Mouse (Mus musculus) right cerebral cortex, postnatal 36 days (tissue): ENCODE data around the gene C2cd4a.
A peak's percentile ranks its signal among the peaks of the same experiment; 100 is the strongest.

Source experiments
- DNase-seq, 2 experiments: peaks; one replicate each; pipeline ENCODE4 v3.0.0; 2022; ENCODE audit warnings: low spot score in 2 of 2, mixed read lengths in 1 of 2

C2cd4a gene

DNA sequence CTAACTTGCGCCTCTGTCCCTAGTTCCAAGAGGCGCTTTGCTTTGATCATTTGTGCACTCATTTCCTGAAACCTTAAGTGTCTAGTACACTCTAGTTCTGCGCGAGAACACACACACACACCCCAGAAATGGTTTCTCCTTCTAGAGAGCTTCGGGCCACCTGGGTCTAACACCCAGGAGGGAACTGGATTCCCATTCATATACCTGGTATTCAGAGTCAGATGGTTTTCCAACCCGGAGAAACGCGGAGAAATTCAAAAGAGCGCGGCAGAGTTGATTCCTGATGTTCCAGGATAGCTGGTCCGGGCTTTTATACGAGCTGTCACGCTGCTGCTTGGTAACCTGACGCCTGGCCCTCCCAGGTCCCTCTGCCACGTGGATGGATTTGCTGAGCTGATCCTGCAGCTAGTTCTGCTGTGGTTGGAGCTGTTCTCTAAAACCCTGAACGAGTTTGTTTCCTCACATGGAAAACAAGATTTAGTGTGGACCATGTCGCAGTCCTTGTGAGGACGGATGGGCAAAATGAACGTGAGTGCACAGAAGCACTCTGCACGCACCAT is at the start of gene C2cd4a:
Gene C2cd4a, minus strand, starts transcription at position 285 of the 560 bp plus-strand sequence.
- no peak for DNase-seq

DNA sequence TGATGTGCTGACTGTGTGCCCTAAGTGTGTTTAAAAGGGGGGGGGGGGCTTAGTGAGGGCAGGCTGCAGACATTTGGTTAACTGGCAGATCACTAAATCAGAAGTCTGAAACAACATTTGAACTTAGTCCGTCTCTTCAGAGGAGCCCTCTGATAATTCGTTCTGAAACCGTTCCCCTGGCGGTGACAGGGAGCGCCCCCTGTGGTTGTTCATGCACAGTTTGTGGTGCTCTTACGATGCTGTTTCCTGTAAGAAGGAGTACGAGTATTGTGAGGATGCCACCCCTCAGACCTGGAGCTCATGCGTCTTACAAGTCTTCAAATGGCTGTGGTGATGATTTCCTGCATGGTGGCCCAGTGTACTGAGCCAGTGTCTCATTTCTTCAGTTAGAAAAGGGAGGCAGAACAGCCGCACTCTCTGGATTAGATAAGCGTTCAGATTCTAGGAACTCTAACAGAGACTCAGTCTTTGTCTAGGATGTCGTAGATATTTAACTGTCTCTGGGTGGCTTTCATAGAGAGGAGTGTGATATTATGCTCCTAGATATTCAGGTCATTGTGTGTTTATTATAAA is 46.2 kb upstream of the C2cd4a start:
- no peak for DNase-seq

DNA sequence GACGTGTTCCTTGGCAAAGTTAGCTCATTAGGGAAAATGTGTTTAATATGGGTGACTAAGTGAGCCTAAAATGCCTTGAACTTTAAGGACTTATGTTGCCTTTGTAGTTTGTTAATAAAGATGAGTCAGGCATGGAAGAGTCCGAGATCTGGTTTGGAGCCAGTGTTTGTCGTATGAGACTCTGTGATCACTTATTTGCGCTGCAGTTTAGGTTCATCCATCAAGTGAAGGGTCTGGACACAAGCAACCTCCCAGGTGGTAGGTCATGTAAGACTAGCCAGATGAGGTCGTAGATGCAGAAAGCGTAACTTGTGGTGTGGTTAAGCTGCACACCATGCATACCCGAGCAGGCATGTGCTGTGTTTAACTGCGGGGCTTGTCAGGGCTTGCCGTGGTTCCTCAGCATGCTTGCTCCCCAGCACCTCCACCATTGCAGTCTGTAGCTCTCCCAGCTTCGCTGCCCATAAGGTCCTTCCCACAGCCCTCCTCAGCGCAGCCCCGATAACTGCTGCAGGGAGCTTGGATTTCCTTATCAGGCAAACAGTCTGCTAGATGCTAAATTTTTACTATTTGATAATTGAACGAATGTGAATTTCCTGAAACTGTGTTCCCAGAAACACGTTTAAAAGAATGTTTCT is 45.1 kb upstream of the C2cd4a start:
- no peak for DNase-seq

DNA sequence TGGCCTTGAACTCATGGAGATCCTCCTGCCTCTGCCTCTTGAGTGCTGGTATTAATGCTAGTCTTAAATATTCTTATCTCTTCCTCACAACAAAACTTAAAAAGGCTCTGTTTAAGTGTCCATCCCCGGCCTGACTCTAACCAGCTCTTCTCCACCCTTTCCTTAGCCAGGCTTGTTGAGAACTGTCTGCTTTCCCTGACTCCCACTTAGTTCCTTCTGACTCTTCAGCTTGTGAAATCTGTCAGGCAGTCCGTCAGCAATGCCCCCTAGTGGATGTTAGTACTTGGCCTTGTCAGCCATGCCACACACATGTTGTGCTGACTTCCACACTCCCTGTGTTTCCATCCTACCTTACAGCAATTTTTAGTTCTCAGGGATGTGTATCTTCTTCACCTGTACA is 43.2 kb upstream of the C2cd4a start:
- DNase-seq = no peak

DNA sequence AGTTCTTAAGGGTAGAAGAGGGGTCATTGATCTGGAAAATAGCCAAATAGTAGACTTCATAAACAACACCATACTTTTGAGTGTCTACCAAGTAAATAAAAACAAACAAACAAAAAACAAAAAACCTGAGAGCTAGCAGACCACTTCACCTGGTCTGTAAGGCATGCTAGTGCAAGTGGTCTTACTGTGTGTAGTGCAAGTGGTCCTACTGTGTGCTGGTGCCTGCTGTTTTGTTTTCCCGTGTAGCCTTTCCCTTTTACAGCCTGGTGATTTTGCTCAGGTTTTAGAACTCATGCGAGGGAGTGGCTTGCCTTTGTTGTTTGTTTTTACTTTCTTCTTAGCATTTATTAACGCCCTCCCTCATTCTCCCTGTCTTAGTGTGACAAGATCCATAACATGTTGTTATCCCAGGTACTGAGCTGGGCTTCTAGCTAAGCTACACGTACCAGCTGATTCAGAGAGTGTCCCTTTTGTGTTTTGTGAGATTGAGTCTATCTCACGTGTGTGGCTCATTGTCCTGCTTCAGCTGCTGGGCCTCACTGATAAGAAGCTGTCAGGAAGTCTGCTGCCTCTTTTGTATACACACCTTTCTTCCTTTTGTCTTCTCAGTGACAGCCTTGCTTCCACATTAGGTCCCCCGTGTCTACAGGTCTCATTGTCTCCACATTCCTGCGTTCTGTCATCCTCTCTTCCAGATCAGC is 42.5 kb upstream of the C2cd4a start:
- DNase-seq = no peak

DNA sequence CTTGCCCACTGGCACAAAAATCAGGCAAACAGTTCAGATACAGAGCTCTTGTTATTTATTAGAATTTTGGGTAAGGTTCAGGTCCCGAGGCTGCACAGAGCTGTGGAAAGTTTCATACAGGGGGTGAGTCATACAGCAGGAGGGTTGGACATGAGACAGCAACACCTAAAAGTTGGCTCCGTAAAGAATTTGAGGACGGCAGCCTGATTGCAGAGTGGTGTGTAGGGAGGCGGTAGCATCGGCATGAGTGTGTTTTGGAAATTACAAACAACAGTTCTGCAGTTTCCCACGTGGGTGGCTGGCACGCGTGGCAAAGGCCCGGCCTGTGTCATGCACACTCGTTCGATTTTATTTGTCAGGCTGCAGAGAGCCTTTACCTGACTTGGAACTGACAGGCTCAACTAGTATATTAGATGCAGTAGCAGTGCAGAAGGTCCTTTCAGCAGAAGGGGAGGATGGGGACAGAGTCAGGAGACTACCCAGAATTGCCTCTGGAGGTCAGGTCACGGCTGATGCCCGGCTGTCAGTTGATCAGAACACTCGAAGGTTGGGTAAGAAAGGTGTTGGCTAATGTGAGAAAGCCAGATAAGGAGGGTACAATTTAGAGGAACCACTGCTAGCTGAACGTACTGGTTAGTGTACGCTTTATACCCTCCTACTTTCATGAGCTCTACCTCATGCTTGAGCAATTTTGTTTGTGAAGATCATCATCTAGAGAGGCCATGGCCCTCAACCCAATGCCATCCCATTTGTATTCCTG is 37.7 kb upstream of the C2cd4a start:
- DNase-seq = peak; percentile 44 to 48

DNA sequence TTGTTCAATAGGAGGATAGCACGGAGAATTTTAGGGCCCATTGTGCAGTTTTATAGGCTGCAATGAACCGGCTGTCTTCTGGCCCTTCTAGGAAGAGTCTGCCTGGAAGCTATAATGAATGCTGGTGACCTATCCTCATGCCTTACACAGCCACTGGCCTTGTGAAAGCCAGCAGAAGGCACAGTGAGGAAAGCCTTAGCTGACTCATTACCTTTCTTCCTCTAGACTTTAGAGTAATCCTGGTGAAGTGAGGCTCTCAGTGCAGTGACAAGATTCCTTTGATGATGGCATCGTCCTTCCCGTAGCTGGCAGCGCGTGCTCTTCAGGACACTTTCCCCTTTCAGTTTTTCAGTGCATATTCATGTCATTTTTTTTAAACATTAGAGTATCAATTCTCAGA is 35.3 kb upstream of the C2cd4a start:
- DNase-seq = no peak

DNA sequence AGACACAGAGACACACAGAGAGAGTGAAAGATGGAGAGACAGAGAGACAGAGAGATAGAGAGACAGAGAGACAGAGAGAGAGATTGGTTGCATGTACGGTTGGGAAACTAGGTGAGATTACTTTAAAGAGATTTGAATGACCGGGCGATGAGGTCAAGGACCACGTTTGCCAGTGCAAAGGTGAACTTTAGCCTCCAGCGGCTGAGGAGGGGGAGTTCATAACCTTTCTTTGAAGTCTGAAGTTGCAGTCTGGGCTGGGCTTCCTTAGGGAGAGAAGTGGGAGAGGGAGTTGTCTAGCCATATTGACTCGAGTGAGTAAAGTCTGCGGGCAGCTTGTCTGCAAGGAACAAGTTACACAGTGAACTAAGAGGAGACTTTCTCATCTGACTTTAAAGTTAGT is 33.3 kb upstream of the C2cd4a start:
- DNase-seq = no peak

DNA sequence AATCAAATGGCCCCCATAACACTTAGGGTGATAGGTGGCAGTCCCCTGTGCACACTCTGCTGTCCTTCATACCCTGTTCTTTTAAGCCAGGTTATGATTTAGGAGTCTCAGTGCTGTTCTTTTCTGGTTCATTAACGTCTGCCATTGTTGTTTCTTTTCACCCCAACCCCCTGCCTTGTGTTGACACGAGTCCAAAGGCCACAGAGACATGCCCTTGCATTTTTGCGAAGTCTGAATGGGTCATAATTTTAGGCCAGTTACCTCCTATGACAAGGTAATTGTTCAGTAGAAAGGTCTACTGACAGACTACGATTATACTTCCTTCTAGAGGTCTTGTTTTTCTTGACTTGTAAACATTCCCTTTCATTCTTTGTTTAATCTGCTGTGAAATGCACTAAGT is 31.9 kb upstream of the C2cd4a start:
- DNase-seq = no peak

DNA sequence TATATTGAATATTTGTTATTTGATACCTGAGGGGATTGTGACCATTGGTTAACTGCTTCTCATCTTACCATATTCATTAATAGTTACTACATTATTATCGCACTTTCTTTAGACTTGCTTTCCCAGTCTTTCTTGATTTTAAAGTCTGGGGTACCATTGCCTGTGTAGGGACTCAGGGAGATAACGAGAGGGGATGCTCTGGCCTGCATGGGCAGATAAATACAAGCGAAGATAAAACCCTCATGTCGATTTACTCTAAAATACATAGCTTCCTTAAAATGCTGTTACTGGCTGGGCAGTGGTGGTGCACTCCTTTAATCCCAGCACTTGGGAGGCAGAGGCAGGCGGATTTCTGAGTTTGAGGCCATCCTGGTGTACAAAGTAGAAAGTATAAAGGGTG is 31.2 kb upstream of the C2cd4a start:
- no peak for DNase-seq

DNA sequence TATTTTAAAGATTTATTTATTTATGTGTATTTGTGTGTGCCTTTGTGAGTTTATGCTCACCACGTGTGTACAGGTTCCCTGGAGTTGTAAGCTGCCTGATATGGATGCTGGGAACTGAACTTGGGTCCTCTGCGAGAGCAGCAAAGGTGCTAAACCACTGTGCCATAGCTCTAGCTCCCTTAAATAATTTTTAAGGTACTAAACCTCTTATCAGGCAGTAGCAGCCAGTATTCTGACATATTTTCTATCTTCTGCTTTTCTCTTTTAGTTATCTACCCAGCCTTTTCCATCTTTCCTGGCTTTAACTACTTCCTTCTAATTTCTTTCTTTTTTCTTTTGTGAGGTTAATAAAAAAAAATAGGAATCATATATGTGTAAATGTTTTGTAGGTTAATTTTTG is 28.1 kb upstream of the C2cd4a start:
- no peak for DNase-seq

DNA sequence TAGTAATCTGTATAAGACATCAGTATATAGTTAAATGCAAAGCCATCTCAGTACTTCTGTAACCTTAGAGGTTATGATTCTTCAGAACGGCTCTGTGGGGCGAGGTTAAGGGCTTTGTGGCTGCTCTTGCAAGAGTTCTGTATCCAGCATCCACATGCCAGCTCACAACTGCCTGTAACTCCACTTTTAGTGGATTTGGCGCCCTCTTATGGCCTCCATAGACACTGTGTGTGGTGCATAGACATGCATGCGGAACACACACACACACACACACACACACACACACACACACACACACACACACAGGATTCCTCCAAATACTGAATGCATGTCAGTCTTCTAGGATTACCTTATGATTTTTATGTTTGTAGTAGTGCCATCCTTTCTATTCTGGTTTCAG is 19.0 kb upstream of the C2cd4a start:
- no peak for DNase-seq

DNA sequence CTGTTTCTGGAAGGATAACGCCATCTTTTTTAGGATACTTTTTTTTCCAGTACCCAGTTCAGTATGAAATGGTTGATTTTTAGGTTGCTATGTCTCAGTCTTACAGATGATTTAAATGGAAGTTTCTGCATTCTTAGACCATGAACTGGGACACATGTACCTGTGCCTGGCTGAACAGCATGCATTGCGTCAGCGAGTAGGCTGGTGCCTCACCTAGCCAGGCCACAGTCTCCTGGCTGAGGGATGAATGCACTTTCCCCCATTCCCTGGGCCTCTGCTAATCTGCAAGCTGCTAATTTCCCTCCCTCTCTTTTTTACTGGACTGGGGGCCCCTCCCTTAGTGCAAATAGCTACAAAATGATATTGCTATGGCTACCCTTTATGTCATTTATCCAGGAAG is 17.7 kb upstream of the C2cd4a start:
- no peak for DNase-seq

DNA sequence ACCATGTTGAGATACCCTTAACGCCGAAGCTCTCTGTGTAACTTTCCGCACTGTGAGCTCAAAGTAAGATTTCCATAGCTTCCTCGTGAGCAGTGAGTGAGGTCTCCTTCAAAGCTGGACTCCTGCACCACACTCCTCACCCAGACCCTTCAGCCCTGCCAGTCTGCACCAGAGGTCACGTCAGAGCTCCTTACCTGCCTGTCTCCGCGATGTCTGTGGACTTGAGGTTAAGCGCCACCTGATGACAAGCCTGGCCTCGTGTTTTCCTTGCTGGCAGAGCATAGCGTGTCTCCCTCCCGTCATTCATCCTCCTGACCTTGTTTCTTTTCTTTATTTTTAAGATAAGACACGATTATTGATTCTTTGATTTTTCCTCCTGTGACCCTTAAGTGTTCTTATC is 17.3 kb upstream of the C2cd4a start:
- DNase-seq = no peak

DNA sequence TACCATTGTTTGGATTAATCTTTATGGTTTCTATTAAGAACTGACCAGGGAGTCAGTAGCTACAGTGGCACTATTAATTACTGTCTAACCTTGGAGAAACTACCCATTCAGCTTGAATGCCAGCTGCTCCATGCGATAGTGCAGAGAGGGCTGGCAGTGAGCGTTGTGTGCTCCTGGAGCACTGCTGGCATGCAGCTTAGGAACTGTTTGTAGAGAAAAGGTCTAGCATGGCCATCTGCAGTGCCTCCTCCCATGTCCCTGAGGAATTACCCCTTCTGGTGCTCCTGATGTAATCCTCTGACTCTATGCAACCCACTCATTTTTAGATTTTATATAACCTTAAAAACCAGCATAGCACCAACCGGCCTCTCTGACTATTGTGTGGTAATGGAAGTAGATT is 15.5 kb upstream of the C2cd4a start:
- DNase-seq = no peak

DNA sequence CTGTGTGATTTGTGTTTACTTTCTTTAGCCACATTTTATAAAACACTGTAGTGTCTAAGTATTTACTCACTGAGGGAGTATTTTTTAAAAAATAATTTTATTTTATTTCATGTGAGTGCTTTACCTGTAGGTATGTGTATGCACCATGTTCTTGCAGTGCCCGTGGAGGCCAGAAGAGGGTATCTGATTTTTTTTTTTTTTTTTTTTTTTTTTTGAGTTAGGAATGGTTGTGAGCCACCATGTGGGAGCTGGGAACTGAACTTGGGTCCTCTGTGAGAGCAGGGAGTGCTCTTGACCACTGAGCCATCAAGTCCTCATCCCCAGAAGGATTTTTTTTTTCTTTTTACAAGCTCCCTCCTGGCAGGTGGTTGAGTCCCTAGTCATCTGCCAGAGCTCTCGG is 14.0 kb upstream of the C2cd4a start:
- DNase-seq = no peak

DNA sequence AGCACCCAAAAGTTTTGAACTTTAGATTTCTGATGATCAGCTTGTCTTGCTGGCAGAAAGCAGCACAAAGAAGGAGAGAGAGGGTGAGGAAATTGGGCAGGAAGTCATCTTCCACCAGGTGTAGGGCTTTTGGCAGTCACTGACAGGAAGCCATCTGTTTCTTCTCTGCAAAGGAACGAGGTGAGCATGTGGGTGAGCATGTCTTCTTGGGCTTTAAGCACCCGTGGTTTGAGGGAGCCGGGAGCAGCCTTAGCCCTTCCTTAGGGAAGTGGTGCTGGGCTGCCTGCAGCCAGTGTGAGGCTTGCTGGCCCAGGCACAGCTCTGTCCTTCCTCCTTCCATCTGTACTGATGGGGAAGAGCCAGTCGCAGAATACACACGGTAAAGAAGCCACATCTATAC is 13.5 kb upstream of the C2cd4a start:
- no peak for DNase-seq

DNA sequence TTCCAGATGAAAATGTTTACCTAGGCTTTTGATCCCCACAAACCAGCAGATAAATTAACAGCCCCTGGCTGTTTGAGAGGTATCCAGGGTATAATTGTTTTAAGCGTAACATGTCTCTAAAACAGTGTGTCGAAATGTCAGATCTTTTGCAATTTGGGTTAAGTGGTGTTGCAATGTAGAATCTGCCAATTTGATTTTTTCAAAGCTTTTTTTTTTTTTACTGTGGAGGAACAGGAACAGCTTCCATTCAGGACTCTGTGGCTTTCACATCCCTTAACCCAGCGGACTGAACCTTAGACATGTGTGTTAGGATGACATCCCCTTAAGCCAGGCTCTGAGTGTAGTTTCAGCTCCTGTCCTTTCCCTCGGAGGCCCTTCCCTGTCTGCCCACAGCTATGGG is 12.9 kb upstream of the C2cd4a start:
- DNase-seq = no peak

DNA sequence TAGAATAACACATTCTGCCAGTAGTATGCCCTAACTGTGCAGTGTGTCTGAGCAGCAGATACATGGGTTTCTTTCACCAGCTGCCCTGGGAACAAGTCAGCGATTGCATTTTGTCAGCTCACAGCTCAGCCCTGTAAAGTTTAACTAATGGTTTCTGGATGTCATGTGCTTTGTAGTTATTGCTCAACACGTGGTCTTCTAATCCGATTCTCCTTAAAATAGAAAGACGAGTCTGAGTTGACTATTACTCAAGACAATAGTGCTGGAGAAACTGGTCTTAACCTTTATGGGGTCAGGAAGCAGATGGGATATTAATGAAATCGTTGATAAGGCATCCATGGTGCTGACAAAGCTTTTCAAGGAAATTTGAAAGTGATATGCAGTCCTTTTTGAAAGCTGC is 10.7 kb upstream of the C2cd4a start:
- DNase-seq = no peak

DNA sequence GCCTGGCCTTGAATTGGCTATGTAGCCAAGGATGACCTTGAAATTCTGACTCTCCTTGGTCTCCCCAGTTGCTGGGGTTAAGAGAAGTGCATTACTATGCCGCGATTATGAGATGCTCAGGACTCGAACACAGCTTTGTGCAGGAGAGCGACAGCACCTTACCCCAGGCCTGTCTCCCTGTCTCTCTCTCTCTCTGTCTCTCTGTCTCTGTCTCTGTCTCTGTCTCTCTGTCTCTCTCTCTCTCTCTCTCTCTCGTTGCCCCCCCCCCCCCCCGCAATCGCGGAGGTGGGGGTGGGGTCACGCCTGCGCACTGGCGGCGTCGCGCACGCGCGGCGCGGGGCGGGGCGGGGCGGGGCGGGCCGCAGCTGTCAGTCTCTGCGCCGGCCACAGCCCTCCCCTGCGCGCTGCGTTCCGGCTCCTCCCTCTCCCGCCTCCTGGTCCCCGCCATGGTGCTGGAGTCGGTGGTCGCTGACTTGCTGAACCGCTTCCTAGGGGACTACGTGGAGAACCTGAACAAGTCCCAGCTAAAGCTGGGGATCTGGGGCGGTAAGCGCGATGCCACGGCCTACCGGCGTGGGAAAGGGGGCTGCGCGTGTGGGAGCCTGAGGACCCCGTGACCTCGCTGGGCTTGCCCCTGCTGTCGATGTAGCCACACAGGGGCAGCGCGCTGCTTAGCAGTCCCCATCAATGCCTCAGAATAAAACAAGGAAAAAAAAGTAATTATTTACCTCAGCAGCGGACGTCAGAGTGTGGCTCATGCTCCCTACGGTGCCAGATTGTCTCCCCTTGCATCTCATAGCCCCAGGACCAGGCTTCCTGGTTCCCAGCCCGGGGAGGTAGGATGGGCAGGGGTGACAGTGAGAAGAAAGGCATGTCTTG is 8.1 kb upstream of the C2cd4a start, which contains the start of gene Vps13c:
Gene Vps13c, plus strand, starts transcription at position 416 of the 879 bp plus-strand sequence.
- DNase-seq = peak; percentile 60 to 71

DNA sequence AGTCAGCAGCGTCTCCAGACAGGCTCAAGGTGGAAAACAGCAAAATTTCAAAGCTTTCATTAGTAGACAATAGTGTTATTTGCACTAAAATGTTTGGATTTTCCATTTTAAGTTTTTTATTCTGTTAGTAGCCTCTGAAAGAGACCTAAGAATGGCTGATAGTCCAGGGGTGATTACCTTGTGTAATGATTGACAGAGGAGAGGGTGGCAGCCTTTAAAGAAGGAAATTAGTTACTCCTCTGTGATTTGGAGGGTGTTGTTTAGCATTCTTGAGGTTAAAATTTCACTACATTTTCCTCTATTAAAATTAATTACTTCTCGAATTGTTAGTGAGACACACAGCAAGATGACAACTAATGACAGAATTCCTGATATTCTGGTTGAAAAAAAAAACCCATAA is 5.2 kb upstream of the C2cd4a start:
- DNase-seq = no peak
